Comparison of ENCODE assay signal across 10 mouse cellular contexts in genomic region chr2:157940586-157941185, GRCm38 (mm10). TPM values are rescaled to one million over a fixed set of nuclear protein-coding genes. Genes with fewer than 3 reads are reported as not detected.
DNase-seq lines count a peak whose midpoint lies in the region; ATAC-seq lines count a peak whose summit lies in the region.
"Had no signal": no experiment of that assay in that cellular context is flagged by ENCODE, and none has a peak within 500 bp of the region (broad histone marks: within the 10 kb centered on the region; RNA-seq: fewer than 3 reads in every experiment).

No protein-coding gene starts in this region.

- DNase-seq in kidney, adult 9 months = no peak
- DNase-seq in embryo, embryonic 11 days = peak; percentile 33
- DNase-seq in midbrain, embryonic 14.5 days = no peak
- DNase-seq in spleen, postnatal 36 days (ENCODE audit: low spot score in 2 of 2) = no peak
- DNase-seq in right cerebral cortex, adult 18-20 months = no peak
- no peak for DNase-seq in adrenal gland, postnatal 25 days

- peaks cover 30% of the 10 kb centered on the region for H3K27me3 ChIP-seq in kidney, embryonic 14.5 days (ENCODE audit: control insufficient read depth, insufficient read depth, low read length)
- H3K27me3 ChIP-seq in hindbrain, embryonic 13.5 days = peaks cover 44% of the 10 kb centered on the region
- 0 out of 2 replicates have a peak, but pooled peaks cover 3% of the 10 kb centered on the region for H3K27me3 ChIP-seq in midbrain, embryonic 14.5 days (ENCODE audit: control insufficient read depth, insufficient read depth, low read length)

- no peaks in the 10 kb centered on the region for H3K9me3 ChIP-seq in kidney, embryonic 14.5 days (ENCODE audit: control insufficient read depth, low read length)
- no peaks in the 10 kb centered on the region for H3K9me3 ChIP-seq in hindbrain, embryonic 13.5 days
- no peaks in the 10 kb centered on the region for H3K9me3 ChIP-seq in midbrain, embryonic 14.5 days (ENCODE audit: control insufficient read depth, low read length)

- no peak overlapping the region for H3K27ac ChIP-seq in kidney, embryonic 14.5 days (ENCODE audit: low read depth, low read length)
- peak overlapping the region; percentile 72 for H3K27ac ChIP-seq in hindbrain, embryonic 13.5 days
- 0 out of 2 replicates have a peak overlapping the region, but pooled peaks have one; percentile 32 for H3K27ac ChIP-seq in midbrain, embryonic 14.5 days (replicated peaks; ENCODE audit: low read depth, low read length)

- H3K4me3 ChIP-seq in kidney, embryonic 14.5 days (ENCODE audit: low read length) = peak overlapping the region; percentile 13; the same call in 1 of the 2 replicates
- no peak overlapping the region for H3K4me3 ChIP-seq in hindbrain, embryonic 13.5 days
- H3K4me3 ChIP-seq in midbrain, embryonic 14.5 days (replicated peaks; ENCODE audit: low read depth, low read length) = no peak overlapping the region

- H3K9ac ChIP-seq in kidney, embryonic 14.5 days (ENCODE audit: low read depth, low read length) = 0 out of 2 replicates have a peak overlapping the region, but pooled peaks have one; percentile 2
- peak overlapping the region; percentile 19 for H3K9ac ChIP-seq in hindbrain, embryonic 13.5 days
- H3K9ac ChIP-seq in midbrain, embryonic 14.5 days (replicated peaks; ENCODE audit: low read length) = no peak overlapping the region

- 2% methylated on average over 18 of the region's 18 CpGs for WGBS in kidney, embryonic 14.5 days
- WGBS in hindbrain, embryonic 13.5 days = 6% methylated on average over 18 of the region's 18 CpGs
- 9% methylated on average over 18 of the region's 18 CpGs for WGBS in midbrain, embryonic 14.5 days

- H3K4me1 ChIP-seq in kidney, embryonic 14.5 days (ENCODE audit: control insufficient read depth, insufficient read depth, low read length) = peaks cover 17% of the 10 kb centered on the region; the same call in 1 of the 2 replicates
- H3K4me1 ChIP-seq in hindbrain, embryonic 13.5 days (replicated peaks) = peaks cover 47% of the 10 kb centered on the region
- peaks cover 34% of the 10 kb centered on the region for H3K4me1 ChIP-seq in midbrain, embryonic 14.5 days (ENCODE audit: control insufficient read depth, insufficient read depth, low read length)

- ATAC-seq in kidney, embryonic 14.5 days (ENCODE audit: low FRiP score, low TSS enrichment) = no peak
- no peak for ATAC-seq in hindbrain, embryonic 13.5 days (ENCODE audit: low FRiP score)
- no peak for ATAC-seq in midbrain, embryonic 14.5 days (ENCODE audit: low FRiP score, low TSS enrichment)

- H3K4me2 ChIP-seq in kidney, embryonic 14.5 days (replicated peaks; ENCODE audit: low read depth, low read length) = peak overlapping the region; percentile 37
- peak overlapping the region; percentile 31 for H3K4me2 ChIP-seq in hindbrain, embryonic 13.5 days
- peak overlapping the region; percentile 25 for H3K4me2 ChIP-seq in midbrain, embryonic 14.5 days (ENCODE audit: low read length)

- H3K36me3 ChIP-seq in kidney, embryonic 14.5 days (ENCODE audit: control insufficient read depth, insufficient read depth, low read length) = no peaks in the 10 kb centered on the region
- peaks cover 37% of the 10 kb centered on the region for H3K36me3 ChIP-seq in hindbrain, embryonic 13.5 days
- H3K36me3 ChIP-seq in midbrain, embryonic 14.5 days (ENCODE audit: control insufficient read depth, insufficient read depth, low read length) = peaks cover 41% of the 10 kb centered on the region

RNA-seq across cellular contexts. Expression of gene Vstm2l, which starts 26.2 kb away (rescaled TPM):
- polyA plus RNA-seq in kidney, embryonic 14.5 days (2014; fragmentation: Nextera tagmentation; extraction: Ambion mirVana) = 0.26 and 0.43 TPM in 2 replicates
- polyA plus RNA-seq in hindbrain, embryonic 13.5 days (2015; fragmentation: Nextera tagmentation; extraction: Ambion mirVana) = 16.9 and 21.6 TPM in 2 replicates
- polyA plus RNA-seq in midbrain, embryonic 14.5 days (2014; fragmentation: Nextera tagmentation; extraction: Ambion mirVana) = 38.5 and 56.7 TPM in 2 replicates
- total RNA-seq in adrenal gland, postnatal 25 days (2021) = 1.4 and 1.6 TPM in 2 replicates
- total RNA-seq: liver, adult 2 months; neutrophil, adult 5-6 weeks had no signal
- polyA plus RNA-seq: liver, adult 2 months had no signal

Comparison
In these comparisons a context has a peak if more than half of its experiments do, and no peak if none do; other contexts are left out.
1. RNA of gene Vstm2l, which starts 26.2 kb away (polyA plus RNA-seq): 38.5 to 56.7 TPM in midbrain, embryonic 14.5 days and 16.9 to 21.6 TPM in hindbrain, embryonic 13.5 days; 0.26 to 0.43 TPM in kidney, embryonic 14.5 days; every median in the first group is over 10 times any median in the second.
2. Peak in every context shown above with its lines, with median percentiles within 50 percentile points of each other: H3K4me2 ChIP-seq.